Mouse (Mus musculus): ENCODE measurements around the gene Anln. TPM values are rescaled to one million over a fixed set of nuclear protein-coding genes. Genes with fewer than 3 reads are reported as not detected.

Anln gene
- polyA plus RNA-seq, 1 experiment from 2014 or later = 15.3 TPM

- peaks cover 34% of the 10 kb centered on the region for H3K36me3 ChIP-seq (ENCODE audit: insufficient read depth, low read length)
- H3K4me1 ChIP-seq (replicated peaks; ENCODE audit: insufficient read depth, low read length) = no peaks in the 10 kb centered on the region
- no peak overlapping the region for H3K9ac ChIP-seq (ENCODE audit: low read depth, low read length)
- no peak for TF ChIP-seq CTCF (IDR thresholded peaks at IDR 0.05; ENCODE audit: low read depth)
- H3K27me3 ChIP-seq (ENCODE audit: insufficient read depth, low read length) = no peaks in the 10 kb centered on the region
- H3K4me3 ChIP-seq (replicated peaks; ENCODE audit: low read depth, low read length) = no peak overlapping the region
- no peak for ATAC-seq (replicated peaks; ENCODE audit: low FRiP score, low read depth)
- no peak for DNase-seq (ENCODE audit: low spot score)
- WGBS = 83% methylated on average over 6 of the region's 6 CpGs
- H3K9me3 ChIP-seq (replicated peaks; ENCODE audit: low read length) = no peaks in the 10 kb centered on the region
- H3K4me2 ChIP-seq (ENCODE audit: low read length) = no peak overlapping the region
- no peak overlapping the region for H3K27ac ChIP-seq
Measured at GRCm38 (mm10) chr9:22368030-22368429, 21.0 kb downstream of the Anln start.

GRCm38 (mm10) chr9:22366621-22367020 lies 22.4 kb downstream of the Anln start:
- no peaks in the 10 kb centered on the region for H3K4me1 ChIP-seq (replicated peaks; ENCODE audit: insufficient read depth, low read length)
- no peaks in the 10 kb centered on the region for H3K27me3 ChIP-seq (ENCODE audit: insufficient read depth, low read length)
- H3K4me2 ChIP-seq (ENCODE audit: low read length) = no peak overlapping the region
- no peak overlapping the region for H3K4me3 ChIP-seq (replicated peaks; ENCODE audit: low read depth, low read length)
- H3K9ac ChIP-seq (ENCODE audit: low read depth, low read length) = no peak overlapping the region
- 95% methylated on average over 10 of the region's 10 CpGs for WGBS
- no peaks in the 10 kb centered on the region for H3K9me3 ChIP-seq (replicated peaks; ENCODE audit: low read length)
- no peak overlapping the region for H3K27ac ChIP-seq
- ATAC-seq (replicated peaks; ENCODE audit: low FRiP score, low read depth) = no peak
- H3K36me3 ChIP-seq (ENCODE audit: insufficient read depth, low read length) = peaks cover 38% of the 10 kb centered on the region; the same call in 1 of the 2 replicates
- DNase-seq (ENCODE audit: low spot score) = no peak
- no peak for TF ChIP-seq CTCF (IDR thresholded peaks at IDR 0.05; ENCODE audit: low read depth)

GRCm38 (mm10) chr9:22366221-22366620 lies 22.8 kb downstream of the Anln start:
- Histone ChIP-seq H3K36me3 (ENCODE audit: insufficient read depth, low read length) (peaks cover 42% of the 10 kb centered on the region), H3K9ac (ENCODE audit: low read depth, low read length) (no peak overlapping the region), H3K4me3 (replicated peaks; ENCODE audit: low read depth, low read length) (no peak overlapping the region), H3K4me2 (ENCODE audit: low read length) (no peak overlapping the region), H3K9me3 (replicated peaks; ENCODE audit: low read length) (no peaks in the 10 kb centered on the region), H3K27ac (no peak overlapping the region), H3K4me1 (replicated peaks; ENCODE audit: insufficient read depth, low read length) (no peaks in the 10 kb centered on the region), H3K27me3 (ENCODE audit: insufficient read depth, low read length) (no peaks in the 10 kb centered on the region)
- ATAC-seq (replicated peaks; ENCODE audit: low FRiP score, low read depth) (no peak), DNase-seq (ENCODE audit: low spot score) (no peak)
- no peak for TF ChIP-seq CTCF (IDR thresholded peaks at IDR 0.05; ENCODE audit: low read depth)
- WGBS = 92% methylated on average over 2 of the region's 2 CpGs

- ATAC-seq (replicated peaks; ENCODE audit: low FRiP score, low read depth) = no peak
- Histone ChIP-seq H3K9ac (ENCODE audit: low read depth, low read length) (no peak overlapping the region), H3K36me3 (ENCODE audit: insufficient read depth, low read length) (peaks cover 54% of the 10 kb centered on the region), H3K27ac (no peak overlapping the region), H3K27me3 (ENCODE audit: insufficient read depth, low read length) (no peaks in the 10 kb centered on the region), H3K4me2 (ENCODE audit: low read length) (no peak overlapping the region), H3K4me1 (replicated peaks; ENCODE audit: insufficient read depth, low read length) (no peaks in the 10 kb centered on the region), H3K9me3 (replicated peaks; ENCODE audit: low read length) (no peaks in the 10 kb centered on the region), H3K4me3 (replicated peaks; ENCODE audit: low read depth, low read length) (no peak overlapping the region)
- TF ChIP-seq CTCF (IDR thresholded peaks at IDR 0.05; ENCODE audit: low read depth) = no peak
- WGBS = 88% methylated on average over 6 of the region's 6 CpGs
- DNase-seq (ENCODE audit: low spot score) = no peak
Measured at GRCm38 (mm10) chr9:22360916-22361315, 28.1 kb downstream of the Anln start.

GRCm38 (mm10) chr9:22355919-22356318 lies 33.1 kb downstream of the Anln start:
- no peak for DNase-seq (ENCODE audit: low spot score)
- H3K27ac ChIP-seq = no peak overlapping the region
- H3K4me2 ChIP-seq (ENCODE audit: low read length) = no peak overlapping the region
- WGBS = 96% methylated on average over 3 of the region's 3 CpGs
- H3K4me3 ChIP-seq (replicated peaks; ENCODE audit: low read depth, low read length) = no peak overlapping the region
- no peak for TF ChIP-seq CTCF (IDR thresholded peaks at IDR 0.05; ENCODE audit: low read depth)
- ATAC-seq (replicated peaks; ENCODE audit: low FRiP score, low read depth) = no peak
- no peaks in the 10 kb centered on the region for H3K9me3 ChIP-seq (replicated peaks; ENCODE audit: low read length)
- H3K27me3 ChIP-seq (ENCODE audit: insufficient read depth, low read length) = no peaks in the 10 kb centered on the region
- no peak overlapping the region for H3K9ac ChIP-seq (ENCODE audit: low read depth, low read length)
- peaks cover 40% of the 10 kb centered on the region for H3K36me3 ChIP-seq (ENCODE audit: insufficient read depth, low read length)
- H3K4me1 ChIP-seq (replicated peaks; ENCODE audit: insufficient read depth, low read length) = no peaks in the 10 kb centered on the region

- ATAC-seq (replicated peaks; ENCODE audit: low FRiP score, low read depth) = no peak
- WGBS = 77% methylated on average over 5 of the region's 5 CpGs
Measured at GRCm38 (mm10) chr9:22353901-22354300, 35.1 kb downstream of the Anln start.

GRCm38 (mm10) chr9:22353465-22353864 lies 35.5 kb downstream of the Anln start:
- Histone ChIP-seq H3K4me2 (ENCODE audit: low read length) (no peak overlapping the region), H3K36me3 (ENCODE audit: insufficient read depth, low read length) (peaks cover 25% of the 10 kb centered on the region)
- 95% methylated on average over 5 of the region's 5 CpGs for WGBS

More at GRCm38 (mm10) chr9:22353901-22354300, 35.1 kb downstream of the Anln start:
- H3K9me3 ChIP-seq (replicated peaks; ENCODE audit: low read length) = no peaks in the 10 kb centered on the region
- H3K27ac ChIP-seq = no peak overlapping the region
- TF ChIP-seq CTCF (IDR thresholded peaks at IDR 0.05; ENCODE audit: low read depth) = no peak
- no peak overlapping the region for H3K4me2 ChIP-seq (ENCODE audit: low read length)
- no peaks in the 10 kb centered on the region for H3K27me3 ChIP-seq (ENCODE audit: insufficient read depth, low read length)
- no peak for DNase-seq (ENCODE audit: low spot score)
- no peak overlapping the region for H3K4me3 ChIP-seq (replicated peaks; ENCODE audit: low read depth, low read length)
- no peaks in the 10 kb centered on the region for H3K4me1 ChIP-seq (replicated peaks; ENCODE audit: insufficient read depth, low read length)
- H3K9ac ChIP-seq (ENCODE audit: low read depth, low read length) = no peak overlapping the region
- peaks cover 28% of the 10 kb centered on the region for H3K36me3 ChIP-seq (ENCODE audit: insufficient read depth, low read length)

More at GRCm38 (mm10) chr9:22353465-22353864, 35.5 kb downstream of the Anln start:
- Histone ChIP-seq H3K4me1 (replicated peaks; ENCODE audit: insufficient read depth, low read length) (no peaks in the 10 kb centered on the region), H3K27me3 (ENCODE audit: insufficient read depth, low read length) (no peaks in the 10 kb centered on the region), H3K27ac (no peak overlapping the region), H3K4me3 (replicated peaks; ENCODE audit: low read depth, low read length) (no peak overlapping the region), H3K9me3 (replicated peaks; ENCODE audit: low read length) (no peaks in the 10 kb centered on the region), H3K9ac (ENCODE audit: low read depth, low read length) (no peak overlapping the region)
- no peak for TF ChIP-seq CTCF (IDR thresholded peaks at IDR 0.05; ENCODE audit: low read depth)
- no peak for ATAC-seq (replicated peaks; ENCODE audit: low FRiP score, low read depth)
- DNase-seq (ENCODE audit: low spot score) = no peak

Measured in kidney, postnatal 0 days (tissue).